Mouse (Mus musculus): ENCODE results near the gene Pcbp1. TPM values are rescaled to one million over a fixed set of nuclear protein-coding genes. Genes with fewer than 3 reads are reported as not detected.
"Not testable (repeated sequence)": the region's sequence is repeated elsewhere in the genome, so short reads cannot be mapped to it uniquely, and the experiment has no call there.

Pcbp1 gene
- polyA plus RNA-seq, 1 experiment from 2014 or later: 488 TPM

DNA sequence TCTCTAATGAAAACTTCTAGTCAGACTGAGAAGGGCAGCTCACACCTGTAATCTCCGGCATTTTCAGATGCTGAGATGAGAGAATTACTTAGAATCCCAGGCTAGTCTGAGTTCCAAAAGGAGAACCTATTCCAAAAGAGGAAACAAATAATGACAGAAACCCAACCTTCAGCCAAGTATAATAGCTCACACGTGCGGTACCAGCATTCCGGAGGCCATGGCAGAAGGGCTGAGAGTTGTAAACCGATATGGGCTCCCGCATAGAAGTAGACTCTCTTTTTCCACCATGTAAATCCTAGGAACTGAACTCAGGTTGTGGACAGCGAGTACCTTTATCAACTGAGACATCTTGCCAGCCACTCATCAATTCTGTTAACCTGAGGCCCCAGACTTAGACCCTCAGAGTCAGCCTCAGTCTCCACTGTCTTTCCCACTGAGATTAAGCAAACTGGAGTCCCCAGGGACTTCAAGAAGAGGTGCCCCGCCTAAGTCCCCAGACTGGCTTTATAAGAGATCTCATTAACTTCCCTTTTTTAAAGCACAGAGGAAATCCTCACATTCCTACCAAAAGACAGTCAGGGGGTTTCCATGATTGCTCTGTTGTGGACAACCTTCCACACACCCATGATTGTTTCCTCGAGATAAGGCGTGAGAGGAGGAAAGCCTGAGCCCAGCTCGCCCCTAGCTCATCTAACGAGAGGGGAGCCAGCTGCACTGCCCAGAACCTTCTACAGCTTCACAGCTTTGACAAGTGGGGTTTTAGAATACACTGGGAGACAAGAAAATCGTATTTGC lies 32.5 kb downstream of the Pcbp1 start:
- no peak overlapping the region for H3K4me2 ChIP-seq (ENCODE audit: low read length)
- TF ChIP-seq CTCF (IDR thresholded peaks at IDR 0.05; ENCODE audit: low read depth): no peak
- ATAC-seq (replicated peaks; ENCODE audit: low FRiP score, low read depth) (no peak), DNase-seq (ENCODE audit: low spot score) (no peak)
- WGBS: 41% methylated on average over 13 of the region's 13 CpGs
- H3K36me3 ChIP-seq (ENCODE audit: insufficient read depth, low read length): no peaks in the 10 kb centered on the region
- peaks cover 18% of the 10 kb centered on the region for H3K4me1 ChIP-seq (replicated peaks; ENCODE audit: insufficient read depth, low read length)
- H3K9me3 ChIP-seq (replicated peaks; ENCODE audit: low read length): no peaks in the 10 kb centered on the region
- no peak overlapping the region for H3K4me3 ChIP-seq (replicated peaks; ENCODE audit: low read depth, low read length)
- H3K27me3 ChIP-seq (ENCODE audit: insufficient read depth, low read length): no peaks in the 10 kb centered on the region
- H3K9ac ChIP-seq (ENCODE audit: low read depth, low read length): no peak overlapping the region
- no peak overlapping the region for H3K27ac ChIP-seq

DNA sequence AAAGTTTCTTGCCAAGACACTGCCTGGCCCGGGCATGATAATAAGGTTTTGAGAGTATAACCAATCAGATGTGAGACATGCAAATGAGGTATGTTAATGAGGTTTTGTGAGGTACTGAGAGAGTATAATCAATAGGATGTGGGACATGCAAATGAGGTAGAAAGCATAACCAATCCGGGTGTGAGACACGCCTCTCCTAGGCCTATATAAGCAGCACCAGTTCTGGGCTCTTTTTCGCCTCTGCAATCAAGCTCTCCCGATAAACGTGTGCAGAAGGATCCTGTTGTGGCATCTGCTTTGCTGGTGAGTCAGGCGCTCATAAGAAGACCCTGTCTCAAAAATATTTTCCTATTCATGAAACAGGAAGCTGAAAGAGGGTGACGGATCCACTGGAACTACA lies 35.7 kb downstream of the Pcbp1 start:
- H3K9me3 ChIP-seq (replicated peaks; ENCODE audit: low read length); H3K4me3 ChIP-seq (replicated peaks; ENCODE audit: low read depth, low read length); H3K27ac ChIP-seq; H3K9ac ChIP-seq (ENCODE audit: low read depth, low read length); H3K36me3 ChIP-seq (ENCODE audit: insufficient read depth, low read length); H3K4me2 ChIP-seq (ENCODE audit: low read length); ATAC-seq (replicated peaks; ENCODE audit: low FRiP score, low read depth); DNase-seq (ENCODE audit: low spot score); H3K27me3 ChIP-seq (ENCODE audit: insufficient read depth, low read length): not testable (repeated sequence)
- 93% methylated on average over 8 of the region's 8 CpGs for WGBS
- peaks cover 13% of the 10 kb centered on the region; the same call in 1 of the 2 replicates for H3K4me1 ChIP-seq (replicated peaks; ENCODE audit: insufficient read depth, low read length)

DNA sequence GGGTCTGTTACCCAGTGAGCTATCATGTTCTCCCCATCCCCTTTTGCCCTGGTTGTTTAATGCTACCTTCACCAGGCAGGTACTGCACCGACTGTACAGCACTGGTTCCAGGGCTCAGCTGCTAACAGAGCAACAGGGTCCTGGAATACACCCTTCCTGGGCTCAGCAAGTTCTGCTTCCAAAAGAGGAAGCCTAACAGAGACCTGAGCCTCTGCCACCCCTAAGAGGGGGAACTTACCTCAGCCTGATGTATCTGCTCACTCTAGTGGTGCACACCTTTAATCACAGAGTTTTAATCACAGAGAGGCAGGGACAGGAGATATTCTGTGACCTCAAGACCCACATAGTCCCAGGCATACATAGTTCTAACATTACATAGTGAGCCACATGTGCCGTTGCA lies 36.2 kb downstream of the Pcbp1 start:
- H3K27ac ChIP-seq: no peak overlapping the region
- TF ChIP-seq CTCF (IDR thresholded peaks at IDR 0.05; ENCODE audit: low read depth): no peak
- H3K4me1 ChIP-seq (replicated peaks; ENCODE audit: insufficient read depth, low read length): peaks cover 11% of the 10 kb centered on the region; the same call in 1 of the 2 replicates
- DNase-seq (ENCODE audit: low spot score) (no peak), ATAC-seq (replicated peaks; ENCODE audit: low FRiP score, low read depth) (no peak)
- H3K4me3 ChIP-seq (replicated peaks; ENCODE audit: low read depth, low read length): no peak overlapping the region
- no peaks in the 10 kb centered on the region for H3K36me3 ChIP-seq (ENCODE audit: insufficient read depth, low read length)
- WGBS: 90% methylated on average over 2 of the region's 2 CpGs
- H3K27me3 ChIP-seq (ENCODE audit: insufficient read depth, low read length): no peaks in the 10 kb centered on the region
- H3K4me2 ChIP-seq (ENCODE audit: low read length): no peak overlapping the region
- no peak overlapping the region for H3K9ac ChIP-seq (ENCODE audit: low read depth, low read length)
- H3K9me3 ChIP-seq (replicated peaks; ENCODE audit: low read length): no peaks in the 10 kb centered on the region

DNA sequence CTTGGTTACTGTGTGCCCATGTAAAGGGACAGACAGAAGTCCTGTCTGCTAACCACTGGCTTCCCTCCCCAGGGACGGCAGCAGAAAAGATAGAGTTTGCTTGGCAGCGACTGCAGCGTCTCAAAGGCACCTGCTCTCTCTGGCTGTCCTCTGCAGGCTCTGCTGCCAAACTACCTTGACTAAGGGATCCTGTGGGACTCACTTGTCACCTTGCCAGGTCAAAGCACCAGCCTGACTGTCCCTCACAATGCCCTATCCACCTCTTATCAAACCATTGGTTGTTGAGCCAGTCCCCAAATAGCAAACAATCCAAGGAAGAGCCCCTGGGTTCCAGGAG lies 38.0 kb downstream of the Pcbp1 start:
- Histone ChIP-seq H3K9ac (ENCODE audit: low read depth, low read length) (0 out of 2 replicates have a peak overlapping the region, but pooled peaks have one; percentile 43), H3K36me3 (ENCODE audit: insufficient read depth, low read length) (no peaks in the 10 kb centered on the region), H3K4me3 (replicated peaks; ENCODE audit: low read depth, low read length) (no peak overlapping the region), H3K4me1 (replicated peaks; ENCODE audit: insufficient read depth, low read length) (peaks cover 11% of the 10 kb centered on the region; the same call in 1 of the 2 replicates), H3K27ac (peak overlapping the region; percentile 92), H3K4me2 (ENCODE audit: low read length) (no peak overlapping the region), H3K27me3 (ENCODE audit: insufficient read depth, low read length) (no peaks in the 10 kb centered on the region), H3K9me3 (replicated peaks; ENCODE audit: low read length) (no peaks in the 10 kb centered on the region)
- ATAC-seq (replicated peaks; ENCODE audit: low FRiP score, low read depth) (no peak), DNase-seq (ENCODE audit: low spot score) (no peak)
- WGBS: 59% methylated on average over 3 of the region's 3 CpGs
- TF ChIP-seq CTCF (IDR thresholded peaks at IDR 0.05; ENCODE audit: low read depth): no peak

DNA sequence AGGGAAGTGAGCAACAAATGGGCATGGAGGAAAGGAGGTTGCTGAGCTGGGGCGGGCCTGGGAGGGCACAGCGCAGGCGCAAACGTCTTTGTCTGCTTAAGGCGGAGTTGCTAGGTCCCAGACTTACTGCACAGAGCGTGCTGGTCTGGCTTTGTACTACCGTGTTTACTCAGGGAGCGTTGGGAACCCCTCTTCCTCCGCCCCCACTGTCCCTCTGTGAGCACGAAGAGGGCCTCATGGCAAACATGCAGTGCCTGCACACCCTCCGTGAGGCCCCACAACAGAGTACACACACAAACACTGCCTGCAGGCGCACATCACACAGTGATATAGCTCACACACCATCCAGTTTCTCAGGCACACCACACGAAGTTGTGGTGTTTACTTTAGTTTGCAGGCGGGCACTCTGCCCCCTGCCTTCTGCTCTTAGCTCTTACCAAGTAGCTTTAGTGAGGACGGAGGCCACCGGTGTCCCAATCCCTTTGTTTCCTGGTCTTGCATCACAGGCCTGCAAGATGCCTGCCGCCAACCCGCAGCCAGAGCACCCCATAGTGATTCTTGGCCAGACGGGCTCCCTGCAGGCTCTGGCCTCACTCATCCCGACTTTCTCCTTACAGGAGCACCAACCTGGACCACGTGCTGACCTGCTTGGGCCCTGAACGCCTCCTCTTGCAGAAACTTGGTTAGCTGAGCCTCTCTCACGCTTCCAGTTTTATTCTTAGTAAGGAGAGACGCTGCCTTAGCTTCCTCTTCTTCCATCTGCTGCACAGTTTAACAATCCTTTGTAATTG lies 38.6 kb downstream of the Pcbp1 start:
- TF ChIP-seq CTCF (IDR thresholded peaks at IDR 0.05; ENCODE audit: low read depth): peak; percentile 47; the same call in 1 of the 2 replicates
- 15% methylated on average over 24 of the region's 24 CpGs for WGBS
- Histone ChIP-seq H3K4me2 (ENCODE audit: low read length) (0 out of 2 replicates have a peak overlapping the region, but pooled peaks have one; percentile 9), H3K4me1 (replicated peaks; ENCODE audit: insufficient read depth, low read length) (peaks cover 11% of the 10 kb centered on the region; the same call in 1 of the 2 replicates), H3K9me3 (replicated peaks; ENCODE audit: low read length) (no peaks in the 10 kb centered on the region), H3K4me3 (replicated peaks; ENCODE audit: low read depth, low read length) (no peak overlapping the region), H3K27ac (peak overlapping the region; percentile 92), H3K36me3 (ENCODE audit: insufficient read depth, low read length) (no peaks in the 10 kb centered on the region), H3K9ac (ENCODE audit: low read depth, low read length) (peak overlapping the region; percentile 43; the same call in 1 of the 2 replicates), H3K27me3 (ENCODE audit: insufficient read depth, low read length) (no peaks in the 10 kb centered on the region)
- DNase-seq (ENCODE audit: low spot score): peak; percentile 90
- peak; percentile 76 for ATAC-seq (replicated peaks; ENCODE audit: low FRiP score, low read depth)

DNA sequence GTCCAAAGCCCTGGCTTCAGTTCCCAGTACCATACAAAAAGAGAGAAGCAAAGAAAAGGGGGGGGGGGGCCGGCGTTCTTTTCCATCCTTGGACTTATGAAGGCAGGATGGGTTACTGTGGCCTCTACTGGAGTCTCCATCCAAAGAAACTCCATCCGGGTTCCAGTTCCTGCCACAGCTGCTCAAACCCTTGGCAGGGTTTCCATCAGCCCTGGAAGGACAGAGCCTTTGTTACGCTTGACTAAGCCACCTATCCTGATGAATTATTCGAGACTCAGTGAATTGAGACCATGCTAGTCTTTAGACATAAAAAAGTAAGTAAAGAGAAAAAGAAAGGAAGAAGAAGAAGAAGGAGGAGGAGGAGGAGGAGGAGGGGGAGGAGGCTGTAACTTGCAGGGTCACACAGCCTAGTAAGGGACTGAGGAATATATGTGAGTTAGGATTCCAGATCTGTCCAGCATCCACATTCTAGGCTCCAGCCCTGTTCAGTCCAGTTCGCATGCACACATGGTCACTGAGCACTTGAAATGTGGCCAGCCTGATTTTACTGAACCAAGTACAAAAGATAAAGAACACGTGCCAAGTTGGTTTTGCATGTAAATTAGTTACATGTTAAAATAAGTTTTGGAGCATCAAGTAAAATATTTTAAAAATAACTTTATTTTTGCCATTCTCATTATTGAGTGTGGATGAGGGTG lies 40.0 kb downstream of the Pcbp1 start:
- H3K4me3 ChIP-seq (replicated peaks; ENCODE audit: low read depth, low read length): no peak overlapping the region
- peaks cover 15% of the 10 kb centered on the region; the same call in 1 of the 2 replicates for H3K4me1 ChIP-seq (replicated peaks; ENCODE audit: insufficient read depth, low read length)
- DNase-seq (ENCODE audit: low spot score) (peak; percentile 31), ATAC-seq (replicated peaks; ENCODE audit: low FRiP score, low read depth) (peak; percentile 62)
- no peaks in the 10 kb centered on the region for H3K36me3 ChIP-seq (ENCODE audit: insufficient read depth, low read length)
- 38% methylated on average over 7 of the region's 7 CpGs for WGBS
- H3K9me3 ChIP-seq (replicated peaks; ENCODE audit: low read length): no peaks in the 10 kb centered on the region
- no peaks in the 10 kb centered on the region for H3K27me3 ChIP-seq (ENCODE audit: insufficient read depth, low read length)
- no peak for TF ChIP-seq CTCF (IDR thresholded peaks at IDR 0.05; ENCODE audit: low read depth)
- H3K4me2 ChIP-seq (ENCODE audit: low read length): no peak overlapping the region
- H3K27ac ChIP-seq: peak overlapping the region; percentile 92
- no peak overlapping the region for H3K9ac ChIP-seq (ENCODE audit: low read depth, low read length)

Data from kidney, postnatal 0 days (tissue).